Mouse (Mus musculus) macrophage (primary cell): Measurements from ENCODE around the gene Mipep. TPM values are rescaled to one million over a fixed set of nuclear protein-coding genes. Genes with fewer than 3 reads are reported as not detected.

ENCODE experiments used
- H3K27ac ChIP-seq: fragments of 350-480 bp; formaldehyde crosslinking; 2 replicates; pipeline ENCODE4 v1.9.0; 2021
- H3K36me3 ChIP-seq: fragments of 350-480 bp; formaldehyde crosslinking; 2 replicates; pipeline ENCODE4 v1.9.0; 2021; ENCODE audit errors: inconsistent target
- H3K4me3 ChIP-seq: fragments of 350-480 bp; formaldehyde crosslinking; 2 replicates; pipeline ENCODE4 v1.9.0; 2021; ENCODE audit errors: inconsistent target
- H3K79me2 ChIP-seq: fragments of 350-480 bp; formaldehyde crosslinking; 2 replicates; pipeline ENCODE4 v1.9.0; 2021; ENCODE audit errors: inconsistent target
- WGBS: methylation state at CpG from one replicate; pipeline ENCODE4 v1.1.7; 2026; ENCODE audit warnings: inconsistent platforms; ENCODE audit not compliant: missing documents; 5-methylcytosine and 5-hydroxymethylcytosine counted together
- polyA plus RNA-seq: library from polyadenylated mRNA; stranded (reverse); fragments of 250-400 nt; gene quantifications from 3 replicates; pipeline ENCODE4 v1.2.4, GENCODE M21; 2018; ENCODE audit warnings: inconsistent platforms

Mipep gene
- polyA plus RNA-seq, 1 experiment from 2014 or later: 5.8 TPM

DNA sequence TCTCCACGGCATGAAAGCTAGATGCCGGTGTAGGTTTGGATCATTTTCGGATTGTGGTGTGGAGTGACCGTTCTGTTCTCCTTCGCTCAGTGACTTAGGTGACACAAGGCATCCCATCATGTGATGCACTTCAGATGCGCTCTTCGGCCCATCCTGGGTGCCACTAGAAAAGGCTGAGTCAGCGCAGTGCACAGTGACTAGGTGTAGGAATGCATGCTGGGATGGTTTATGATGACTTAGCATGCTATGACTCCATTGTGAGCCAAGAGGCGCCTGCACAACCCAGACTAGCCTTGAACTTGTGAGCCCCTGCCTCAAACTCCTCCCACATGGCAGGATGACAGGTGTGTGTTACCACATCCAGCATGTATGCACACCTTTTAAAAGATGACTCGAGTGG is 38.2 kb upstream of the Mipep start:
- no peaks in the 10 kb centered on the region for H3K36me3 ChIP-seq
- no peak overlapping the region for H3K4me3 ChIP-seq
- 93% methylated on average over 10 of the region's 10 CpGs for WGBS

DNA sequence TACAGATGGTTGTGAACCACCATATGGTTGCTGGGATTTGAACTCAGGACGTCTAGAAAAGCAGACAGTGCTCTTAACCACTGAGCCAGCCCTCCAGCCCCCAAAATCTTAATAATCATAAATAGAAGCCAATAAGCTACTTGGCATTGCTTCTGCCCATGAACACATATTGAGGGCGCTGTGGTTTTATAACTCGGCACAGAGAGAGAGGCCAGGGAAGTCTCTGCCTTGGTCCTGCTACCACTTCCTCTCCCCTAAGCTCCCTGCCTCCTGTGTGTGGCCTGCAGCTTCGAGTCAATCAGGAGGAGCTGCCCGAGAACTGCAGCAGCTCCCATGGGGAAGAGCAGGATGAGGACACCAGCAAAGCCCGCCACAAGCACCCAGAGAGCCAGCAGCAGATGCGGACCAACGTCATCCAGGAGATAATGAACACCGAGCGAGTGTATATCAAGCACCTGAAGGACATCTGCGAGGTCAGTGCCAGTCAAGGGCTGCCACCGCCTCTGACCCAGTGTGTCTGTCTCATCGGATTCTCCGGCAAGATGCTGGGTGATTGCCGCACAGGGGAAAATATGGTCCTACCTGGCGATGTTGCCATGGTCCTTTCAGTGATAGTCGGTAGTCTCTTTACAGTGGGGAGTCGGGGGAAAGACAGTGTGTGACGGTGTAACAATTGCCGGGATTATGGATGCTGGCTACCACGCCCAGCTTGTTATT is 37.1 kb upstream of the Mipep start:
- Histone ChIP-seq H3K27ac (no peak overlapping the region), H3K4me3 (no peak overlapping the region), H3K79me2 (no peaks in the 10 kb centered on the region), H3K36me3 (no peaks in the 10 kb centered on the region)
- 73% methylated on average over 21 of the region's 21 CpGs for WGBS

More for the DNA sequence above, 38.2 kb upstream of the Mipep start:
- Histone ChIP-seq H3K79me2 (no peaks in the 10 kb centered on the region; the same call in 1 of the 2 replicates), H3K27ac (no peak overlapping the region)

DNA sequence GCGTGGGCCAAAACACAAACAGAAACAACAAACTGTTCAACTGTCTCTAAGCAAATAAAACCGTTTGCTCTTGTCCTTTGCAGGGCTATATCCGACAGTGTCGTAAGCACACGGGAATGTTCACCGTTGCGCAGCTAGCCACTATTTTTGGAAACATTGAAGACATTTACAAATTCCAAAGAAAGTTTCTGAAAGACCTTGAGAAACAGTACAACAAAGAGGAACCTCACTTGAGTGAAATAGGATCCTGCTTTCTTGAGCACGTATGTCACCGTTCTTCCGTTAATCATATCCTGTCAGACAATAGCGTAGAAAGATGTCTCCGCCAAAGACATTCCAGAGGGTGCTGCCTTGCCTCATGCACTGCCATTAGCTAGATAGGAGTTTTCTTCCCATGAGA is 34.5 kb upstream of the Mipep start:
- Histone ChIP-seq H3K4me3 (no peak overlapping the region), H3K79me2 (no peaks in the 10 kb centered on the region), H3K27ac (no peak overlapping the region), H3K36me3 (no peaks in the 10 kb centered on the region)
- WGBS: 56% methylated on average over 12 of the region's 12 CpGs

DNA sequence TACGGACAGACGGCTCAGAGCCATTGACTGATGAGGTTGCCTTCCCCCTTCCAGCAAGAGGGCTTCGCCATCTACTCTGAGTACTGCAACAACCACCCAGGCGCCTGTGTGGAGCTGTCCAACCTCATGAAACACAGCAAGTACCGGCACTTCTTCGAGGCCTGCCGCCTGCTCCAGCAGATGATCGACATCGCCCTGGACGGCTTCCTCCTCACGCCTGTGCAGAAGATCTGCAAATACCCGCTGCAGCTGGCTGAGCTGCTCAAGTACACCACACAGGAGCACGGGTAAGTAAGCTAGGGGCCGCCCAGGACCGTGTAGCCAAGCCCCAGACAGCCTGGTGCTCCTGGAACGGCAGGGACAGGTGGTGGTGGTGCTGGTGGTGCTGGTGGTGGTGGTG is 32.8 kb upstream of the Mipep start:
- Histone ChIP-seq H3K79me2 (no peaks in the 10 kb centered on the region), H3K4me3 (no peak overlapping the region), H3K36me3 (no peaks in the 10 kb centered on the region), H3K27ac (no peak overlapping the region)
- WGBS: 92% methylated on average over 13 of the region's 16 CpGs

DNA sequence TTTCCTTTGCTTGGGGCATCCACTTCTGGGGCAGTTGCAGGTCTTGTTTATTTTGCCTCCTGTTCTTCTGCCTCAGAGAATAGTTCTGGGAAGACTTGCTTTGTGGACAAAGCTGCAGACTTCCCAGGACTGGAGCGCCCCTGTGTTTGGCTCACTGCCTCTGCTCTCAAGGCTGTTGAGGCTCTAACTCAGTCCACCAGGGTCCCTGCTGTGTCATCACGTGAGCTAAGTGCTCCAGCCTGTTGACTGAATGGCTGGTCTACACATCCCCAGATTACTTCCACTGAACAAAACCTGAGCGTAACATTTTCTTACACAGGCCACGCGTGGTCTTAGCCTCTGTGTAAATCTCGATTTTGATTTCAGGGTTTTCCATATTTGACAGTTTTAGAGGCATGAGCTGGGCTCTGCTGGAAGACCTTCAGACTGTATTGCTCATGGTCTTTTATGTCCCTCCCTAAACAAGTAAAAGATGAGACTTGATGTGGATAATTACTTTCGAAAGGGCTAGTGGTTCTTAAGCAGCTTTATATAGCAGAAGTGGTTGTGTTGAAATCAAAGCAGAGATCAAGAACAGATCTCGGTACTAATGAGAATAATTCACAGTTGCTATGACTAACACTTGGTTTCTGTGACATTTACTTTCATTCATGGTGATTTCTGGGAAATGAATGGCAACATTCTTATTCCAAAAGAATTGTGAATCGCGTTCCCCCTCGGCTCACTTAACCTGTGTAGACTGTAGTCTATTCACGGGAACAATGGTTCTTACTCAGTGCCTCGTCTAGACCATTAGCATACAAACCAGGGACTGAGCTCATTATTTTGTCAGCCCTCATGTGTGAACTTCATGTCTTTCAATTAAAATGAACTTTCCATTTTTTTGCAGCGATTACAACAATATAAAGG is 31.2 kb upstream of the Mipep start:
- Histone ChIP-seq H3K79me2 (no peaks in the 10 kb centered on the region), H3K27ac (no peak overlapping the region), H3K36me3 (no peaks in the 10 kb centered on the region), H3K4me3 (no peak overlapping the region)
- WGBS: 84% methylated on average over 14 of the region's 14 CpGs

DNA sequence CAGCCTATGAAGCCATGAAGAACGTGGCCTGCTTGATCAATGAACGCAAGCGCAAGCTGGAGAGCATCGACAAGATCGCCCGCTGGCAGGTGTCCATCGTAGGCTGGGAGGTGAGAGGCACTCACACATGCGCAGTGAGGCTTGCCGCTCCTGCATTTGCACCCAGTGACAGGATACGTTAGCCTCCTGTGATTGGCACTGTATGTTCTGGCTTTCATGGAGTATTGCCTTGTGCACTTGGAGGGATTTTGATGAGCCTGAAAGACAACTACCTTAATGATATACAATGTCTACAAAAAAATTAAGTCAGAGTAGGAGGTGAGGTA is 30.6 kb upstream of the Mipep start:
- Histone ChIP-seq H3K36me3 (no peaks in the 10 kb centered on the region), H3K79me2 (no peaks in the 10 kb centered on the region), H3K27ac (no peak overlapping the region), H3K4me3 (no peak overlapping the region)
- 95% methylated on average over 10 of the region's 10 CpGs for WGBS

DNA sequence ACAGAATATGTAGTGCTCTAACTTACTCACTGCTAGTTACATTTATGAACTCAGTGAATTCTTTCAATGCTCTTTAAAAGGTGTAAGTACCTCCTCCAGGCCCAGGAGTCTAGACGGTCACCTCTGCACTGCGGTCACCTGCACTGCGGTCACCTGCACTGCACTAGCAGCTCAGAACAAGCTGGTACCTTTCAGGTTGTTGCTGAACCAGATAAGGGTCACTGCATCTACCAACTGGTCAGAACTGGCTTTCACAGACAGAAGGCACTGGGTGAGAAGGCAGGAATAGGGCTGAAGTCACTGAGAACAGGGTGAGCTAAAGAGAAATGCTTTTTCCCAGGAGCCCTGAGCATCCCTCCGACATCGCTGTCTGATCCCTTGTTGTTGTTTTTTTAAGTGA is 29.7 kb upstream of the Mipep start:
- no peaks in the 10 kb centered on the region for H3K36me3 ChIP-seq
- 95% methylated on average over 5 of the region's 5 CpGs for WGBS
- H3K79me2 ChIP-seq: no peaks in the 10 kb centered on the region
- no peak overlapping the region for H3K27ac ChIP-seq
- no peak overlapping the region for H3K4me3 ChIP-seq

DNA sequence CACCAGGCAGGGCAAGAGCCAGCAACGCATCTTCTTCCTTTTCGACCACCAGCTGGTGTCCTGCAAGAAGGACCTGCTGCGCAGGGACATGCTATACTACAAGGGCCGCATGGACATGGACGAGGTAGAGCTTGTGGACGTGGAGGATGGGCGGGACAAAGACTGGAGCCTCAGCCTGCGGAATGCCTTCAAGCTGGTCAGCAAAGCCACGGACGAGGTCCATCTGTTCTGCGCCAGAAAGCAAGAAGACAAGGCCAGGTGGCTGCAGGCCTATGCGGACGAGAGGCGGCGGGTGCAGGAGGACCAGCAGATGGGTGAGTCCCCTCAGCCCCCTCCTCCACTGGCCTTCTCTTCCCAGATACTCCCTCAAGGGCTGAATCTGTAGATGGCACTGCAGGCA is 28.1 kb upstream of the Mipep start:
- no peaks in the 10 kb centered on the region for H3K79me2 ChIP-seq
- H3K36me3 ChIP-seq: no peaks in the 10 kb centered on the region
- WGBS: 98% methylated on average over 10 of the region's 15 CpGs
- no peak overlapping the region for H3K27ac ChIP-seq
- no peak overlapping the region for H3K4me3 ChIP-seq

DNA sequence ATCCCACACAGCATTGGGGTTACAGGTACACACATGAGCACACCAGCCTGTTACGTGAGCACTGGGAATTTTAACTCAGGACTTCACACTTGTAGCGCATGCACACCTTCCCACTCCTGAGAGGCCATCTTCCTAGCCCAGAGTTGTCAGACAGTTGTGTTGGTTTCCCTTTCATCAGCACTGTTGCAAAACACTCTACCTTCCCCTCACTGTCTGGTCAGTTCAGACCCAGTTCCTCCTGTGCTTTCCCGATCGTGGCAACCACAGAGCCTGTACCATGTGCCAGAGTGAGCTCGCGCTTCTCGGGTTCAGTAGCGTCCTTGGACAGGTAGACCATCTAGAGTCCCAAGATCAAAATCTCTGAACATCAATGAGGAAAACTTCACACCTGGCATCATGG is 27.1 kb upstream of the Mipep start:
- whole genome bisulfite sequencing: 25% methylated on average over 8 of the region's 8 CpGs
- H3K27ac ChIP-seq: peak overlapping the region; percentile 33

DNA sequence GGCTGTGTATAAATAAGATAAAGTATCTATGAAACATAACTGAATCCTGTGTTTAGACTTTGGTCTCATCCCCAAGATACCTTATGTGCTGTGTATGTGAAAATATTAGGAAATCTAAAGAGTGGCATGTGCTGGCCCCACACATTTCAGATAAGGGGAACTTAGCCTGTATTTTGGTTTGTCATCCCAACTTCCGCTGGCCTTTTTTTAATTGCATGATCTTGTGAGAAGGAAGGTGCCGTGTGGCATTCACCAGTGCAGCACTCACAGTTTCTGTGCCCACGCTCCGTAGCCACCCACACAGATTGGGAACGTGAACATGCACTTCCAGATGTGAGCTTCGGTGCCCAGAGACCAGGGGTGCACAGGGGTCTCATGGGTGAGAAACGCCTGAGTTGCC is 26.7 kb upstream of the Mipep start:
- 36% methylated on average over 7 of the region's 7 CpGs for WGBS
- Histone ChIP-seq H3K36me3 (no peaks in the 10 kb centered on the region), H3K79me2 (no peaks in the 10 kb centered on the region), H3K4me3 (no peak overlapping the region), H3K27ac (peak overlapping the region; percentile 33)

More for the DNA sequence above, 27.1 kb upstream of the Mipep start:
- Histone ChIP-seq H3K4me3 (no peak overlapping the region), H3K79me2 (no peaks in the 10 kb centered on the region), H3K36me3 (no peaks in the 10 kb centered on the region)

DNA sequence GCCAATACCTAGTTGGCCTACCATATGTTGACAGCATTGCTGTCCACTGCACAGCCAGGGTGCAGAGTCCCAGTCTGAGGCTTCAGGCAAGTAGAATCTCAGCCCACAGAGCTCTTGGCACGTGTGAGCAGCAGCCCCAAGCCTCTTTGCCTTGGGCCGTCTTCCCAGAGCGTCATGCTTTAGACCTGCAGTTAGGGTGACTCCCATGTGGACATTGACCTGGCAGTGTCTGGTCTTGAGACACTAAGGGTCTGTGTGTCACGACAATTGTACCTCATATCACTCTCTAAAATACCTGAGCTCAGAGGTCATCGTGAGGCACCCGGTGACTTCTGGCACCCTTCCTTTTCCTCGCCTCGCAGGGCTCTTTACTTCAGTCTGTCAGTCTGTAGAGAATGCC is 25.3 kb upstream of the Mipep start:
- no peaks in the 10 kb centered on the region for H3K79me2 ChIP-seq
- H3K36me3 ChIP-seq: no peaks in the 10 kb centered on the region
- 92% methylated on average over 8 of the region's 8 CpGs for WGBS
- no peak overlapping the region for H3K4me3 ChIP-seq
- H3K27ac ChIP-seq: no peak overlapping the region

DNA sequence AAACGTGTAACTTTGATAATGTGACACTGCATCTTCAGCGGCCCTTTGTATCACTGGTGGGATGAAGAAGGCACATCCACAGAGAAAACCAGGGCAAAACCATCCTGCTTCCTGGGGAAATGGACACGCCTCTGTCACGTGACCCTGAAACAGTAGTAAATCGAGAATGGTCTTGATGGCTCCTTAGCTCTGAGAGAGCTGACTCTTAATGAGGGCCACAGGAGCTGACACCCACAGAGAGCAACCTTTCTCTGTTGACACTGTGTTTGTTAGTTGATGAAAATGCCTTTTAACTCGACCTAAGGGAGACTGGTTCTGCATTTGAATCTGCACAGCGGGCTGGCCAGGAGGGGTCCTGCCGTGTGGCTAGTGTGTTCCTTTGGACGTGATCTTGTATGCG is 22.6 kb upstream of the Mipep start:
- no peaks in the 10 kb centered on the region for H3K79me2 ChIP-seq
- 89% methylated on average over 10 of the region's 10 CpGs for WGBS
- no peak overlapping the region for H3K4me3 ChIP-seq
- H3K27ac ChIP-seq: no peak overlapping the region
- H3K36me3 ChIP-seq: no peaks in the 10 kb centered on the region

DNA sequence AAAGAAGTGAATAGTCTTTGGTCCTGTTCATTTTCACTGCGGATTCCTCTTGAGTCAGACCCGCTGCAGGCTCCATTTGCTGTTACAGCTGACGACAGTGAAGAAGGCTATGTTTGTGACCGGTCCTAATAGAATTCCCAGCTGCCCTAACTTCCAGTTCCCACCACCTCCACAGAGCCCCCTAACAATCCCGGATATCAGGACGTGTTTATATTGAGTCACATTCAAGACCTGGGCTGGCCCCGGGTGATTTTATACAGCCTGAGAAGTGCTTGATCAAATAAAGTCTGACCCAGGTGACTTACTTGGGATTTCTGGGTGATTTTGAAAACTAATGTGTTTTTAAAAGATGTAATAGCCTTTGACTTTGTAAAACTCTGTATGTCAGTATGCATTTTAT is 21.6 kb upstream of the Mipep start:
- no peaks in the 10 kb centered on the region for H3K79me2 ChIP-seq
- no peak overlapping the region for H3K27ac ChIP-seq
- WGBS: 94% methylated on average over 7 of the region's 7 CpGs
- H3K36me3 ChIP-seq: no peaks in the 10 kb centered on the region
- no peak overlapping the region for H3K4me3 ChIP-seq

DNA sequence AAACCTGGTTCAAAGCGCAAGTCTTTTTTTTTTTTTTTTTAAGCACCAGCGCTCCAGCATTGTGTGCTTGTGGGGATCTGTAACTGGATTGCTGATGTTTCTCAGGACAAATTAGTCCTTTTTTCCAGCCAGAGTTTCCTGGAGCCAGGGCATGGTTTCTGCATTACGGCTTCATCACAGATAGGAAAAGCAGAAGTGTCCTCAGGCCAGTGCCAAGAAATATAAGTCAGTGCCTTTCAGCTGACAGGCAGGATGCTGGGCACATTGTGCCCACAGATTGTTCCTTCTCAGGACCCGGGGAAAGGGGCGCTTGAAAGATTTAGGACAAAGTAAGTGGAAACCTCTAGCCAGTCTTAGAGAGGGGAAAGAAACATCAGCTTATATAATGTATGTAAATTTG is 20.6 kb upstream of the Mipep start:
- H3K36me3 ChIP-seq: no peaks in the 10 kb centered on the region
- WGBS: 47% methylated on average over 5 of the region's 5 CpGs
- H3K4me3 ChIP-seq: no peak overlapping the region
- H3K27ac ChIP-seq: no peak overlapping the region
- H3K79me2 ChIP-seq: no peaks in the 10 kb centered on the region

DNA sequence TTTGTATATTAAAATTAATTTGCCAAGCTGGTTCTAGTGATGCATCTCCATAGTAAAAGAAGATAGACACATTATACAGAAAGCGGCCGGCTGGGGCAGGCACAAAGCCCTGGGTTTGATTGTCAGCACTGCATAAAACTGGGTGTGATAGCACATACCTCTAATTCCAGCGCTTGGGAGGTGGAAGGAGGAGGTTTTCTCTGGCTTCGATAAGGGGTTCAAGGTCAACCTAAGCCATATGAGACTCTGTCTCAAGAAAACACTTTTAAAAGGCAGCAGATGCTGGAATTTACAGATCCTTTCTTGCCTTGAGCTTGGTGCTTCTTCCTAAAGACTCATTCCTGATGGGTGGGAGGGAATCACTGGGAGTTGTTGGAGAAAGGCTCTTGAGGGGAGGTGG is 19.8 kb upstream of the Mipep start:
- no peaks in the 10 kb centered on the region for H3K79me2 ChIP-seq
- 93% methylated on average over 4 of the region's 4 CpGs for WGBS
- no peak overlapping the region for H3K4me3 ChIP-seq
- H3K36me3 ChIP-seq: no peaks in the 10 kb centered on the region
- H3K27ac ChIP-seq: no peak overlapping the region
